Mouse (Mus musculus): ENCODE measurements around the gene Elf1. TPM values are rescaled to one million over a fixed set of nuclear protein-coding genes. Genes with fewer than 3 reads are reported as not detected.
"Not testable (repeated sequence)": the region's sequence is repeated elsewhere in the genome, so short reads cannot be mapped to it uniquely, and the experiment has no call there.

Gene Elf1
- polyA plus RNA-seq, 1 experiment from 2014 or later: 10.1 TPM

GRCm38 (mm10) chr14:79530761-79531160, 49.8 kb downstream of the Elf1 start:
- no peak overlapping the region for H3K9ac ChIP-seq (replicated peaks; ENCODE audit: low read length)
- no peaks in the 10 kb centered on the region for H3K36me3 ChIP-seq (replicated peaks; ENCODE audit: control insufficient read depth, insufficient read depth, low read depth, low read length)
- no peak for DNase-seq (ENCODE audit: low spot score)
- H3K4me2 ChIP-seq (ENCODE audit: low read depth, low read length): no peak overlapping the region
- H3K9me3 ChIP-seq (replicated peaks; ENCODE audit: control insufficient read depth, low read length): no peaks in the 10 kb centered on the region
- H3K27ac ChIP-seq (replicated peaks; ENCODE audit: low read depth, low read length): no peak overlapping the region
- H3K4me1 ChIP-seq (ENCODE audit: control insufficient read depth, insufficient read depth, low read length): no peaks in the 10 kb centered on the region
- H3K4me3 ChIP-seq (ENCODE audit: low read depth, low read length): no peak overlapping the region
- no peak for ATAC-seq (replicated peaks; ENCODE audit: insufficient number of reproducible peaks, low FRiP score, low TSS enrichment, low read depth)
- 95% methylated on average over 6 of the region's 6 CpGs for WGBS
- H3K27me3 ChIP-seq (ENCODE audit: control insufficient read depth, insufficient read depth, low read length): no peaks in the 10 kb centered on the region

GRCm38 (mm10) chr14:79532036-79532776, 51.2 kb downstream of the Elf1 start:
- ATAC-seq (replicated peaks; ENCODE audit: insufficient number of reproducible peaks, low FRiP score, low TSS enrichment, low read depth) (no peak), DNase-seq (ENCODE audit: low spot score) (no peak)
- H3K4me1 ChIP-seq (ENCODE audit: control insufficient read depth, insufficient read depth, low read length): no peaks in the 10 kb centered on the region
- no peak overlapping the region for H3K4me2 ChIP-seq (ENCODE audit: low read depth, low read length)
- no peak overlapping the region for H3K9ac ChIP-seq (replicated peaks; ENCODE audit: low read length)
- H3K27me3 ChIP-seq (ENCODE audit: control insufficient read depth, insufficient read depth, low read length): no peaks in the 10 kb centered on the region
- H3K4me3 ChIP-seq (ENCODE audit: low read depth, low read length): no peak overlapping the region
- 85% methylated on average over 8 of the region's 8 CpGs for WGBS
- no peaks in the 10 kb centered on the region for H3K36me3 ChIP-seq (replicated peaks; ENCODE audit: control insufficient read depth, insufficient read depth, low read depth, low read length)
- no peaks in the 10 kb centered on the region for H3K9me3 ChIP-seq (replicated peaks; ENCODE audit: control insufficient read depth, low read length)
- H3K27ac ChIP-seq (replicated peaks; ENCODE audit: low read depth, low read length): no peak overlapping the region

GRCm38 (mm10) chr14:79533350-79533749, 52.4 kb downstream of the Elf1 start:
- DNase-seq (ENCODE audit: low spot score) (no peak), ATAC-seq (replicated peaks; ENCODE audit: insufficient number of reproducible peaks, low FRiP score, low TSS enrichment, low read depth) (no peak)
- H3K4me3 ChIP-seq (ENCODE audit: low read depth, low read length): no peak overlapping the region
- no peaks in the 10 kb centered on the region for H3K9me3 ChIP-seq (replicated peaks; ENCODE audit: control insufficient read depth, low read length)
- 91% methylated on average over 1 of the region's 1 CpGs for WGBS
- no peak overlapping the region for H3K27ac ChIP-seq (replicated peaks; ENCODE audit: low read depth, low read length)
- no peaks in the 10 kb centered on the region for H3K27me3 ChIP-seq (ENCODE audit: control insufficient read depth, insufficient read depth, low read length)
- H3K9ac ChIP-seq (replicated peaks; ENCODE audit: low read length): no peak overlapping the region
- H3K4me1 ChIP-seq (ENCODE audit: control insufficient read depth, insufficient read depth, low read length): no peaks in the 10 kb centered on the region
- no peaks in the 10 kb centered on the region for H3K36me3 ChIP-seq (replicated peaks; ENCODE audit: control insufficient read depth, insufficient read depth, low read depth, low read length)
- no peak overlapping the region for H3K4me2 ChIP-seq (ENCODE audit: low read depth, low read length)

- Histone ChIP-seq H3K27ac (replicated peaks; ENCODE audit: low read depth, low read length) (no peak overlapping the region), H3K9me3 (replicated peaks; ENCODE audit: control insufficient read depth, low read length) (no peaks in the 10 kb centered on the region), H3K4me1 (ENCODE audit: control insufficient read depth, insufficient read depth, low read length) (no peaks in the 10 kb centered on the region), H3K4me2 (ENCODE audit: low read depth, low read length) (no peak overlapping the region), H3K4me3 (ENCODE audit: low read depth, low read length) (no peak overlapping the region), H3K27me3 (ENCODE audit: control insufficient read depth, insufficient read depth, low read length) (no peaks in the 10 kb centered on the region), H3K36me3 (replicated peaks; ENCODE audit: control insufficient read depth, insufficient read depth, low read depth, low read length) (no peaks in the 10 kb centered on the region), H3K9ac (replicated peaks; ENCODE audit: low read length) (no peak overlapping the region)
- DNase-seq (ENCODE audit: low spot score) (no peak), ATAC-seq (replicated peaks; ENCODE audit: insufficient number of reproducible peaks, low FRiP score, low TSS enrichment, low read depth) (no peak)
- WGBS: 85% methylated on average over 3 of the region's 3 CpGs
These were observed 53.2 kb downstream of the Elf1 start for GRCm38 (mm10) chr14:79534206-79534605.

GRCm38 (mm10) chr14:79534656-79535055, 53.7 kb downstream of the Elf1 start:
- not testable (repeated sequence) for H3K27ac ChIP-seq (replicated peaks; ENCODE audit: low read depth, low read length); H3K4me2 ChIP-seq (ENCODE audit: low read depth, low read length); H3K27me3 ChIP-seq (ENCODE audit: control insufficient read depth, insufficient read depth, low read length); DNase-seq (ENCODE audit: low spot score); H3K9ac ChIP-seq (replicated peaks; ENCODE audit: low read length); H3K4me1 ChIP-seq (ENCODE audit: control insufficient read depth, insufficient read depth, low read length); H3K4me3 ChIP-seq (ENCODE audit: low read depth, low read length); ATAC-seq (replicated peaks; ENCODE audit: insufficient number of reproducible peaks, low FRiP score, low TSS enrichment, low read depth); H3K9me3 ChIP-seq (replicated peaks; ENCODE audit: control insufficient read depth, low read length); H3K36me3 ChIP-seq (replicated peaks; ENCODE audit: control insufficient read depth, insufficient read depth, low read depth, low read length)
- WGBS: 91% methylated on average over 4 of the region's 4 CpGs

- H3K9ac ChIP-seq (replicated peaks; ENCODE audit: low read length): no peak overlapping the region
- no peaks in the 10 kb centered on the region for H3K36me3 ChIP-seq (replicated peaks; ENCODE audit: control insufficient read depth, insufficient read depth, low read depth, low read length)
- 69% methylated on average over 10 of the region's 10 CpGs for WGBS
- no peak overlapping the region for H3K4me2 ChIP-seq (ENCODE audit: low read depth, low read length)
- DNase-seq (ENCODE audit: low spot score): no peak
- no peak for ATAC-seq (replicated peaks; ENCODE audit: insufficient number of reproducible peaks, low FRiP score, low TSS enrichment, low read depth)
- H3K27ac ChIP-seq (replicated peaks; ENCODE audit: low read depth, low read length): no peak overlapping the region
- H3K27me3 ChIP-seq (ENCODE audit: control insufficient read depth, insufficient read depth, low read length): no peaks in the 10 kb centered on the region
- no peaks in the 10 kb centered on the region for H3K4me1 ChIP-seq (ENCODE audit: control insufficient read depth, insufficient read depth, low read length)
- no peak overlapping the region for H3K4me3 ChIP-seq (ENCODE audit: low read depth, low read length)
- no peaks in the 10 kb centered on the region for H3K9me3 ChIP-seq (replicated peaks; ENCODE audit: control insufficient read depth, low read length)
These were observed 54.3 kb downstream of the Elf1 start for GRCm38 (mm10) chr14:79535318-79535717.

- WGBS: 79% methylated on average over 5 of the region's 5 CpGs
- H3K36me3 ChIP-seq (replicated peaks; ENCODE audit: control insufficient read depth, insufficient read depth, low read depth, low read length): no peaks in the 10 kb centered on the region
- H3K27ac ChIP-seq (replicated peaks; ENCODE audit: low read depth, low read length): no peak overlapping the region
- H3K4me1 ChIP-seq (ENCODE audit: control insufficient read depth, insufficient read depth, low read length): no peaks in the 10 kb centered on the region
- no peak overlapping the region for H3K4me2 ChIP-seq (ENCODE audit: low read depth, low read length)
- no peaks in the 10 kb centered on the region for H3K27me3 ChIP-seq (ENCODE audit: control insufficient read depth, insufficient read depth, low read length)
- ATAC-seq (replicated peaks; ENCODE audit: insufficient number of reproducible peaks, low FRiP score, low TSS enrichment, low read depth) (no peak), DNase-seq (ENCODE audit: low spot score) (no peak)
- H3K9ac ChIP-seq (replicated peaks; ENCODE audit: low read length): no peak overlapping the region
- H3K9me3 ChIP-seq (replicated peaks; ENCODE audit: control insufficient read depth, low read length): no peaks in the 10 kb centered on the region
- no peak overlapping the region for H3K4me3 ChIP-seq (ENCODE audit: low read depth, low read length)
These were observed 55.0 kb downstream of the Elf1 start for GRCm38 (mm10) chr14:79536011-79536410.

GRCm38 (mm10) chr14:79536837-79537236, 55.8 kb downstream of the Elf1 start:
- Histone ChIP-seq H3K4me1 (ENCODE audit: control insufficient read depth, insufficient read depth, low read length) (no peaks in the 10 kb centered on the region), H3K4me3 (ENCODE audit: low read depth, low read length) (no peak overlapping the region), H3K9ac (replicated peaks; ENCODE audit: low read length) (no peak overlapping the region), H3K27ac (replicated peaks; ENCODE audit: low read depth, low read length) (no peak overlapping the region), H3K4me2 (ENCODE audit: low read depth, low read length) (no peak overlapping the region), H3K9me3 (replicated peaks; ENCODE audit: control insufficient read depth, low read length) (no peaks in the 10 kb centered on the region), H3K27me3 (ENCODE audit: control insufficient read depth, insufficient read depth, low read length) (no peaks in the 10 kb centered on the region), H3K36me3 (replicated peaks; ENCODE audit: control insufficient read depth, insufficient read depth, low read depth, low read length) (no peaks in the 10 kb centered on the region)
- WGBS: 73% methylated on average over 3 of the region's 3 CpGs
- ATAC-seq (replicated peaks; ENCODE audit: insufficient number of reproducible peaks, low FRiP score, low TSS enrichment, low read depth) (no peak), DNase-seq (ENCODE audit: low spot score) (no peak)
